Mouse (Mus musculus): ENCODE results near the gene Slc9a1.

DNA sequence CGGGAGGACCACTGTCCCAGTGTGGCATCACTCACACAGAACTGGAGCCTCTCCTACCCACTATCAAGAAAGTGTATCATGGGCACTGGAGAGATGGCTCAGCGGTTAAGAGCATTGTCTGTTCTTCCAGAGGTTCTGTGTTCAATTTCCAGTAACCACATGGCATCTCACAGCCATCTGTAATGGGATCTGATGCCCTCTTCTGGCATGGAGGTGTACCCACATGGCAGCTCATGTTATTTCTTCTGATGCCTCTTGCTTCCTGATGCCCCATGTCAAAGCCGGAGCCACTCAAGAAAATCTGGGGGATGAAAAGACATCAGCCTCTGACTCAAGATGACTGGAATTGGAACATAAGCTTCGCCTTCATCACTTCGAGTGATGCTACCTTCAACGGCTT is 23.8 kb upstream of the Slc9a1 start:
- TF ChIP-seq TAL1 (IDR thresholded peaks at IDR 0.05; ENCODE audit: low read length) = no peak
- no peak for TF ChIP-seq GATA1 (IDR thresholded peaks at IDR 0.05; ENCODE audit: low read length)
